Mouse (Mus musculus) limb, embryonic 12.5 days (tissue): ENCODE results near the gene Cep290. TPM values are rescaled to one million over a fixed set of nuclear protein-coding genes. Genes with fewer than 3 reads are reported as not detected.
"Not testable (repeated sequence)": the region's sequence is repeated elsewhere in the genome, so short reads cannot be mapped to it uniquely, and the experiment has no call there.

ENCODE experiments used
- ATAC-seq: fragments of 200-750 bp; cut with Nextera tagmentation; 2 replicates; pipeline ENCODE4 v1.8.0; 2017; ENCODE audit warnings: low read depth, moderate TSS enrichment; ENCODE audit not compliant: insufficient number of reproducible peaks, insufficient read depth, low FRiP score, low TSS enrichment
- H3K27ac ChIP-seq: fragments of 300-500 bp; sonication (generic); 2 replicates; pipeline ENCODE4 v1.5.1; 2016; ENCODE audit warnings: mild to moderate bottlenecking, moderate library complexity
- H3K27me3 ChIP-seq: fragments of 300-500 bp; sonication (generic); 2 replicates; pipeline ENCODE4 v1.6.1; 2016; ENCODE audit warnings: mild to moderate bottlenecking, moderate library complexity
- H3K36me3 ChIP-seq: fragments of 300-500 bp; sonication (generic); 2 replicates; pipeline ENCODE4 v1.6.1; 2016; ENCODE audit warnings: mild to moderate bottlenecking, moderate library complexity
- H3K4me1 ChIP-seq: fragments of 300-500 bp; sonication (generic); replicated peaks from 2 replicates; pipeline ENCODE4 v1.6.1; 2016
- H3K4me2 ChIP-seq: fragments of 300-500 bp; sonication (generic); 2 replicates; pipeline ENCODE4 v1.6.1; 2016; ENCODE audit warnings: mild to moderate bottlenecking, moderate library complexity
- H3K4me3 ChIP-seq: fragments of 300-500 bp; sonication (generic); replicated peaks from 2 replicates; pipeline ENCODE4 v1.5.1; 2016; ENCODE audit warnings: mild to moderate bottlenecking
- H3K9ac ChIP-seq: fragments of 300-500 bp; sonication (generic); replicated peaks from 2 replicates; pipeline ENCODE4 v1.6.1; 2016; ENCODE audit warnings: mild to moderate bottlenecking, moderate library complexity
- H3K9me3 ChIP-seq: fragments of 300-500 bp; sonication (generic); 2 replicates; pipeline ENCODE4 v1.6.1; 2016; ENCODE audit warnings: mild to moderate bottlenecking, moderate library complexity
- WGBS: fragments of 180-500 bp; shearing (Covaris S2); methylation state at CpG from one replicate; pipeline ENCODE4 v1.1.7; 2016; 5-methylcytosine and 5-hydroxymethylcytosine counted together
- polyA plus RNA-seq: library from polyadenylated mRNA; unstranded; fragments of >200 nt; fragmentation: Nextera tagmentation; extraction: Ambion mirVana; gene quantifications from 2 replicates; pipeline ENCODE4 v1.2.1, GENCODE M21; 2016

Cep290 gene
- polyA plus RNA-seq, 1 experiment from 2014 or later: 7.0 TPM

DNA sequence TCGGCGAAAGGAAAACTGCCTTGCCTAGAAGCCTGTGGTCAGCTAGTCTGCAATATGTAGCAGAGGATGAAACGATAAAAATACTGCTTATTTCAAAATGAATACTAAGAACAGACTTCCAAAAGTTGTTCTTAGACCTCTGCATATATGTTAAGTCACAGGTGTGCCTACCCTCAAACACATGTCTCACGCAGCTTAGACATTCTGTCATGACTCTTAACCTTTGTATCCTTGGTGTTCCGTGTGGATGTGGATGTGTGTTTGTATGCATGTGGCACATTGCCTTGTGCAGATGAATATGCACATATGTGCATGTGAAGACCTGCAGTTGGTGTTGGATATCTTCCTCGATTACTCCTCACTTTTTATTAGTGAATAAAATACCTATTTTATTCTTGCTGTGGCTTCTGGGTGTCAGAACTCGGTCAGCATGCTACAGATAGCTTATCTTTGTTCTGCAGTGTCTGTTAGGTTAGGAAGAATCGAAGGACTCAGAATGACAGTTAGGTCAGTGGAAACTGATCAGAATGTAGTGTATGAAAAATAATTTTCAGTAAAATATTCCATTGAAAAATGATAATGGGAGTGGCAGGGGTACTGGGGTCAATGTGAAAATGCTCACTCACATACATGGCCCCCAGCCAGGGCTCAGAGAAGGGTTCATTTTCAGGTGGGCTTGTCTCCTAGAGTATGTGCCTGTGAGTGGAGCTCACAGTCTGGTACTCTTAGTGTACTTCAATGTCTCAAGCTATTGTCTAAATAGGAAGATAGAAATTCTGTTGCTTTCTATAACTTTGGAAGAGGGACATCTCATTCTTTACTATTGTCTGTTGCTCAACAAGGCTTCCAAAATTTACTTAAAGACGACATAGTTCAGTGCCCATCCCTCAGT, 37.4 kb downstream of the Cep290 start:
- ATAC-seq: no peak
- Histone ChIP-seq H3K4me1 (no peaks in the 10 kb centered on the region), H3K9ac (no peak overlapping the region), H3K27me3 (no peaks in the 10 kb centered on the region), H3K9me3 (peaks cover 6% of the 10 kb centered on the region), H3K36me3 (peaks cover 18% of the 10 kb centered on the region), H3K4me2 (no peak overlapping the region), H3K27ac (no peak overlapping the region), H3K4me3 (no peak overlapping the region)
- 90% methylated on average over 9 of the region's 9 CpGs for WGBS

DNA sequence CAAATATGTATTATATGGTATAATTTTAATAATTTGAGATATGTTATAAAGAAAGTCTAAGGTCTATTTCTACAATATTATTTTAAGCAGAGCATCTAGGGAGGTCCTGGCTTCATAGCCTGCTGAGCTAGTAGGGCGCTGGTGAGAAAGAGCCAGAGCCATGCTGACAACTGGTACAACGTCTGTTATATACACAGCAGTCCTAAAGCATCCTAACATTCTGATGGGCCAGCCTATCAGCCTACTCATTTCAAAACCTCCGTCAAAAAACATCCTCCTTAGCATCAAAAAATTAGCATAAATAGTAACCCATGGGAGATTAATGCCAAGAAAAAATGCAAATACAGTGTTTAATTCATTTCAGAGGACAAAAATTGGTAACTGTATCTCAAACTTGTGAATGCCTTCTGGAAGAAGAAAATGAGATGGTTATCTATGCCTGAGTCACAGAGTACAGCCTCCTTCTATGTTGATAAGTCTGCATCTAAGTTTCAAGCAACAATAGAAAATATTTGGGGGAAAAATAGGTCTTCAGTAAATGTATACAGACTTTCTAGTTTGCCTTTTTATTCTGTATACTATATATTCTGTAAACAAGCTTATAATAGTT, 69.3 kb downstream of the Cep290 start:
- no peaks in the 10 kb centered on the region for H3K27me3 ChIP-seq
- 0 out of 2 replicates have a peak, but pooled peaks cover 3% of the 10 kb centered on the region for H3K36me3 ChIP-seq
- H3K9me3 ChIP-seq: no peaks in the 10 kb centered on the region
- 79% methylated on average over 3 of the region's 3 CpGs for WGBS
- ATAC-seq: no peak
- H3K4me3 ChIP-seq: no peak overlapping the region
- no peak overlapping the region for H3K4me2 ChIP-seq
- no peak overlapping the region for H3K27ac ChIP-seq
- H3K9ac ChIP-seq: no peak overlapping the region
- no peaks in the 10 kb centered on the region for H3K4me1 ChIP-seq

- not testable (repeated sequence) for H3K4me2 ChIP-seq, H3K4me1 ChIP-seq, ATAC-seq, H3K27ac ChIP-seq, H3K9me3 ChIP-seq, H3K4me3 ChIP-seq, H3K9ac ChIP-seq, H3K27me3 ChIP-seq
- peaks cover 19% of the 10 kb centered on the region for H3K36me3 ChIP-seq
- WGBS: 93% methylated on average over 3 of the region's 3 CpGs
Measured at GRCm38 (mm10) chr10:100560194-100560883, 73.0 kb downstream of the Cep290 start.

DNA sequence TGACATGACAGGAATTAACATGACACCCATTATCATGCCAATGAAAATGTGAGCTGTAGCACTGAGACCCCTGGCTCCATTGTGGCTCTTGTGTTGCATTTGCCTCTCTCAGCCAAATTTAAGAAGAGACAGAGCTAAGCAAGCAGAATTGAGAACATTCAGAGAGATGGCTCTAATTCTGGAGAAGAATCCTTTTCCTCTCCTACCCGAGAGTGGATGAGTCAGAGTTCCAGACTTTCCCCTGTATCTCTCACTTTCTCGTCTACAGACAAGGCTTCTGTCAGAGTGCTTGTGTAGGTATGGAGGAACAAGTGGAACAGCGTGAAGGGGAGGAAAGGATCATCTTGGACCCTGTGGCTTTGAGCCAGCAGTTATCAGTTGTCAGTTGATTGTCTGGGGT, 76.8 kb downstream of the Cep290 start:
- Histone ChIP-seq H3K27ac (no peak overlapping the region), H3K9me3 (no peaks in the 10 kb centered on the region), H3K4me3 (no peak overlapping the region), H3K9ac (no peak overlapping the region), H3K27me3 (no peaks in the 10 kb centered on the region), H3K4me1 (no peaks in the 10 kb centered on the region), H3K4me2 (no peak overlapping the region), H3K36me3 (peaks cover 33% of the 10 kb centered on the region)
- 90% methylated on average over 3 of the region's 3 CpGs for WGBS
- no peak for ATAC-seq

- Histone ChIP-seq H3K4me3 (no peak overlapping the region), H3K27me3 (no peaks in the 10 kb centered on the region), H3K4me1 (no peaks in the 10 kb centered on the region), H3K36me3 (peaks cover 44% of the 10 kb centered on the region), H3K9me3 (no peaks in the 10 kb centered on the region), H3K9ac (no peak overlapping the region), H3K27ac (no peak overlapping the region), H3K4me2 (no peak overlapping the region)
- WGBS: 91% methylated on average over 3 of the region's 3 CpGs
- no peak for ATAC-seq
Measured at GRCm38 (mm10) chr10:100571707-100572106, 84.3 kb downstream of the Cep290 start.

GRCm38 (mm10) chr10:100574505-100575149, 87.3 kb downstream of the Cep290 start:
- Histone ChIP-seq H3K36me3 (peaks cover 50% of the 10 kb centered on the region), H3K4me1 (no peaks in the 10 kb centered on the region), H3K4me3 (no peak overlapping the region), H3K9me3 (no peaks in the 10 kb centered on the region), H3K27me3 (no peaks in the 10 kb centered on the region), H3K27ac (no peak overlapping the region), H3K4me2 (no peak overlapping the region), H3K9ac (no peak overlapping the region)
- ATAC-seq: no peak
- WGBS: 91% methylated on average over 7 of the region's 7 CpGs

GRCm38 (mm10) chr10:100575294-100575693, 87.9 kb downstream of the Cep290 start:
- Histone ChIP-seq H3K4me3 (no peak overlapping the region), H3K27ac (no peak overlapping the region), H3K9ac (no peak overlapping the region), H3K36me3 (peaks cover 50% of the 10 kb centered on the region), H3K9me3 (no peaks in the 10 kb centered on the region), H3K4me2 (no peak overlapping the region), H3K27me3 (no peaks in the 10 kb centered on the region), H3K4me1 (no peaks in the 10 kb centered on the region)
- no peak for ATAC-seq
- 91% methylated on average over 7 of the region's 7 CpGs for WGBS

GRCm38 (mm10) chr10:100584178-100584577, 96.8 kb downstream of the Cep290 start:
- WGBS: 88% methylated on average over 3 of the region's 3 CpGs
- H3K9ac ChIP-seq: no peak overlapping the region

DNA sequence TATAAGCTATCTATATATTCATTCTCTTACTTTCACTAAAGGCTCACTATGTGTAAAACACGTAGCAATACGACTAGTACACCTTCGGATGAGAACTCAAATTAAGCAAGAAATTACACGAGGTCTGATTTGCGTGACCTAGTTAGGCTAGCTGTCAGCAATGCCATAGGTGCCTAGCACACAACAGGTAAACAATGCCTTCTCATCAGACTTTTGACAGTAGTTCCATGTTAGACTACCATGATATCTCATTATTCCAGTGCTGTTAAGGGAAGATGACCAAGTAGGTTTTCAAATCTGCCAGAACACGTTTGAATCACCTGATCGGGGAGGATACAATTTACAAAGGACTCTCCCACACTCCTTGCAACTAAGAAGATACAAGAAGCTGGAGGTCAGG, 101.2 kb downstream of the Cep290 start:
- peak; percentile 35; the same call in 1 of the 2 replicates for ATAC-seq
- peak overlapping the region; percentile 79 for H3K9ac ChIP-seq

More at GRCm38 (mm10) chr10:100584178-100584577, 96.8 kb downstream of the Cep290 start:
- ATAC-seq: no peak
- Histone ChIP-seq H3K4me1 (peaks cover 7% of the 10 kb centered on the region), H3K36me3 (peaks cover 6% of the 10 kb centered on the region; the same call in 1 of the 2 replicates), H3K27ac (no peak overlapping the region), H3K9me3 (no peaks in the 10 kb centered on the region), H3K27me3 (no peaks in the 10 kb centered on the region), H3K4me3 (no peak overlapping the region), H3K4me2 (no peak overlapping the region)

GRCm38 (mm10) chr10:100588932-100589388, 101.6 kb downstream of the Cep290 start:
- 0% methylated on average over 31 of the region's 31 CpGs for WGBS
- peak overlapping the region; percentile 65 for H3K4me2 ChIP-seq
- H3K4me3 ChIP-seq: peak overlapping the region; percentile 67
- peak; percentile 99 for ATAC-seq
- H3K27ac ChIP-seq: peak overlapping the region; percentile 82
- peaks cover 6% of the 10 kb centered on the region; the same call in 1 of the 2 replicates for H3K36me3 ChIP-seq
- H3K4me1 ChIP-seq: peaks cover 7% of the 10 kb centered on the region
- H3K9ac ChIP-seq: peak overlapping the region; percentile 79
- no peaks in the 10 kb centered on the region for H3K9me3 ChIP-seq
- H3K27me3 ChIP-seq: no peaks in the 10 kb centered on the region

More for the DNA sequence above, 101.2 kb downstream of the Cep290 start:
- Histone ChIP-seq H3K4me2 (peak overlapping the region; percentile 65), H3K36me3 (peaks cover 6% of the 10 kb centered on the region; the same call in 1 of the 2 replicates), H3K4me1 (peaks cover 7% of the 10 kb centered on the region), H3K27ac (peak overlapping the region; percentile 82), H3K4me3 (peak overlapping the region; percentile 67), H3K9me3 (no peaks in the 10 kb centered on the region), H3K27me3 (no peaks in the 10 kb centered on the region)
- 49% methylated on average over 7 of the region's 7 CpGs for WGBS
